Mouse (Mus musculus) adrenal gland, postnatal 25 days (tissue): Measurements from ENCODE around the gene Tfe3. TPM values are rescaled to one million over a fixed set of nuclear protein-coding genes. Genes with fewer than 3 reads are reported as not detected.
A peak's percentile ranks its signal among the peaks of the same experiment; 100 is the strongest.
"Not testable (repeated sequence)": the region's sequence is repeated elsewhere in the genome, so short reads cannot be mapped to it uniquely, and the experiment has no call there.

ENCODE experiments used
- DNase-seq: peaks from one replicate; pipeline ENCODE4 v3.0.0; 2021; ENCODE audit warnings: mixed read lengths
- long read RNA-seq: library from polyadenylated mRNA; stranded (forward); transcript quantifications from one replicate; pipeline ENCODE4 v2.0.0, GENCODE M21; 2021
- total RNA-seq: library from RNA; stranded (reverse); gene quantifications from 2 replicates; pipeline ENCODE4 v1.2.3, GENCODE M21; 2021

The Tfe3 gene
- 40.7 and 45.0 TPM in 2 replicates for total RNA-seq
- long read RNA-seq, partial matches to known transcripts: 9 of 16 reads
- long read RNA-seq, other reads (novel, unspliced or antisense): 2 of 16 reads

DNA sequence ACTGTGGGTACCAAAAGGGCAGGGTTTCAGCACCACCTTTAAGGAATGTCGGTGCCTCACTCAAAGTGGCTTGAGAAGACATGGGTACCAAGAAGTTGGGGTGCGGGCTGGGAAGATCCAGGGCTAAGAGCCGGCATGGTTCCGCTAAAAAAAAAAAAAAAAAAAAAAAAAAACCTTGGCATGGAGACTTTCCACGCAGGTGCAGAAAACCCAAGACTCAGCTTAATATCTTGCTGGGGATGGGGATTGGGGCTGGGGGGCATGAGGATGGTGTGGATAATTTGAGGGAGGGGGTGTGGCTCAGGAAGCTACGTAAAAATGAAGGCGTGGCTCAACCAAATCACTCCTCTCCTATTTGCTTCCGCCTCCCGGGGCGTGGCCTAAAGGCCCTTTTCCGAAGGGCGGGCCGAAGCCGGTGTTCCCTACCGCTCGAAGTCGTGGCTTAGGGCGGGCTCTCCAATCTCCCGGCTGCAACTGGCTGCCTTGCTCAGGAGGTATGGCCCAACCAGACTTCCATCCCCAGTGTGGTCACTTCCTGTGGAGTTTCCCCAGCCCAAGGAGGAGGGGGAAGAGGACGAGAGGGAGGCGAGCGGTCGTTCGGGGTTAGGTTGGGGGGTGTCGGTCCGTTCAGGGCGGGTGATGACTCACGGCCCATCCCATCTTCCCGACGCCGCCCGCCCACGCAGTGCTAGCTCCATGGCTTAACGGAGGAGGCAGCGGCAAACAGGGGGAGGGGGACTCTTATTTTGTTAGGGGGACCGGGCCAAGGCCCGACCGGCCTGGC, at the start of gene Tfe3:
Tfe3 (plus strand) TSS at position 424 of the 784 bp plus-strand sequence.
- DNase-seq: peak; percentile 86

GRCm38 (mm10) chrX:7713764-7714134, 48.6 kb upstream of the Tfe3 start:
- DNase-seq: not testable (repeated sequence)

DNA sequence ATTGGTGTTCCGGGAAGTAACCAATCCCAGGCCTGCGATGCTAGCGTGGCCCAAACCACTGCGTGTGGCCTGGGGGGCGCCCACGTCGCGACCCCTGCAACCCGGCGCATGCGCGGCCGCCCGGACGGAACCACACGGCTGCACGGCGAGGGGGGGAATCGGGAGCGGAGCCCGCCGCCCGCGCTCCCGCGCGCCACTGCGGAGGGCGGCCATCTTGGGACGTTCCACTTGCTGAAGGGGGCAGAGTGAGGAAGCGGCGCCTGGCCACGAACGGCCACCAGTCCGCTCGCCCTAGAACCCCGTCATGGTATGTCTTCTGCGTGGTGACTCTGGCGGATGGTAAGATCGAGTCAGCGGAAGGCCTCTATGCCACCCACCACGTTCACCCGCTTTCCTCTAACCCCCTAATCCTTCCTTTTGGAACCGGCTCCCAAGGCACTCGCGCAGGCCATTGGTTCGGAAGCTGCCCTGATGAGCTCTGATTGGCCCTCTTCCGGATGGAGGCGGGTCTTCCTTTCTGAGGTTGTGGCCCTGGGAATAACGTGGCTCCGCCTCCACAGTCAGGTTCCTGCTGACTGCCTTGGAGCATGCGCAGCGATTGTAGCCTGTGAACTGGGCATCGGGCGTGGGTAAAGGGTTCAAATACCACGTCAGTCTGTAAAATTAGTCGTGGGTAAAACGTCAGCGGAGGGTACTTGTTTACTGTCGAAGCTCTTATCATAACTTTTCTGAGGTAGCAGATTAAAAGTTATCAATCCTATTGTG, 48.0 kb upstream of the Tfe3 start, which contains the start of gene Wdr45:
Wdr45 (plus strand) TSS at position 199 of the 765 bp plus-strand sequence.
- DNase-seq: peak; percentile 83

DNA sequence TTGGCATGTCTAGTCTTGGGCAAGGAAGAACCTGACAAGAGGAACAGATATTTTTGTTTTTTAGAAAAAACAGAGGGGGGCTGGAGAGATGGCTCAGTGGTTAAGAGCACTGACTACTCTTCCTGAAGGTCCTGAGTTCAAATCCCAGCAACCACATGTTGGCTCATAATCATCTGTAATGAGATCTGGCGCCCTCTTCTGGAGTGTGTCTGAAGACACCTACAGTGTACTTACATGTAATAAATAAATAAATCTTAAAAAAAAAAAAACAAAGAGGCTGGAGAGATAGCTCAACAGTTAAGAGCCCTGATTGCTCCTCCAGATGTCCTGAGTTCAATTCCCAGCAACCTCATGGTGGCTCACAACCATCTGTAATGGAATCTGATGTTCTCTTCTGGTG, 46.3 kb upstream of the Tfe3 start:
- DNase-seq: not testable (repeated sequence)

GRCm38 (mm10) chrX:7721514-7722281, 40.7 kb upstream of the Tfe3 start, which contains the start of gene Gm45208:
Gm45208 (plus strand) TSS chrX:7722245.
- DNase-seq: peak; percentile 51

DNA sequence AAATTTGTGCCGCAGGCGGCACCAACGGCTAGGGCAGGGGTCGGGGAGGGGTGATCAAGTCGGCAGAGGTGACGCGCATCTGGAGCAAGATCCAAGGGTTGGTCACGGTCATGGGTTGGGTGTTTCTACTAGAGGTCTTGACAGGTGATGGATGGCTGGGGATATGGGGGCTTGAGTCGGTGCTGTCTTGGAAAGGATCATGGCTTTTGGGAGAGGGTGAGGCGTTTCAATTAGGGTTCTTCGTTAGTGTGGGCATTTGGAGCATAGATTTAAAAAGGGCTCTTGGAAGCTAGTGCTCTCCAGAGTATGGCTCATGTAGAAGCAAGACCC, 40.1 kb upstream of the Tfe3 start:
- no peak for DNase-seq

- no peak for DNase-seq
Measured at GRCm38 (mm10) chrX:7722691-7723090, 39.7 kb upstream of the Tfe3 start.

GRCm38 (mm10) chrX:7724135-7724534, 38.2 kb upstream of the Tfe3 start:
- DNase-seq: no peak

DNA sequence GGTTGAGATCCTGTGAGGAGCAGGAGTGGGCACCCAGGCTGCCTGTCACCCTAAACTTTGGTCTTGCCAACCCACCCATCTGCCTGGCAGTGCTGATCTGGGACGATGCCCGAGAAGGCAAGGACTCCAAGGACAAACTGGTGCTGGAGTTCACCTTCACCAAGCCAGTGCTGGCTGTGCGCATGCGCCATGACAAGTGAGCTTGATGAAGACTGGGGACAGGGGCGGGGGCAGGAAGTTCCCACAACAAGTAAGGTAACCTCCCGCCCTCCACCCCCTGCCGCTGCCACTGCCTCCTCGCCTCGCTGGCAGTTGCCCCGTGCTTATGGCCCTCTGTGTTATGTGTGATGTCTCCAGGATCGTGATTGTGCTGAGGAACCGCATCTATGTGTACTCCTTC, 36.5 kb upstream of the Tfe3 start:
- DNase-seq: no peak

DNA sequence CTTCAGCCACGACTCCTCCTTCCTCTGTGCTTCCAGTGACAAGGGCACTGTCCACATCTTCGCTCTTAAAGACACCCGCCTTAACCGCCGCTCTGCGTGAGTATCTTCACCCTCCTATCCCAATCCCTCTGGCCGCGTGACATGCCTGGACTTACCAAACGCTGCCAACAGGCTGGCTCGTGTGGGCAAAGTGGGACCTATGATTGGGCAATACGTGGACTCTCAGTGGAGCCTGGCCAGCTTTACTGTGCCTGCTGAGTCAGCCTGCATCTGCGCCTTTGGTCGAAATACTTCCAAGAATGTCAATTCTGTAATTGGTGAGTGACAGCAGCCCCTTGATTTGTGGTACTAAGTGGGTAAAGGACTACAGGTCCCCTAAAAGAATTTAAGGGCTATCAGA, 35.2 kb upstream of the Tfe3 start:
- peak; percentile 24 for DNase-seq

GRCm38 (mm10) chrX:7728215-7728921, 34.0 kb upstream of the Tfe3 start, which contains the start of gene Praf2:
Praf2 (plus strand) TSS chrX:7728439.
- DNase-seq: peak; percentile 71

- DNase-seq: no peak
Measured at GRCm38 (mm10) chrX:7728922-7729265, 33.5 kb upstream of the Tfe3 start.

- DNase-seq: peak; percentile 71
Measured at GRCm38 (mm10) chrX:7733571-7734156, 28.7 kb upstream of the Tfe3 start.

DNA sequence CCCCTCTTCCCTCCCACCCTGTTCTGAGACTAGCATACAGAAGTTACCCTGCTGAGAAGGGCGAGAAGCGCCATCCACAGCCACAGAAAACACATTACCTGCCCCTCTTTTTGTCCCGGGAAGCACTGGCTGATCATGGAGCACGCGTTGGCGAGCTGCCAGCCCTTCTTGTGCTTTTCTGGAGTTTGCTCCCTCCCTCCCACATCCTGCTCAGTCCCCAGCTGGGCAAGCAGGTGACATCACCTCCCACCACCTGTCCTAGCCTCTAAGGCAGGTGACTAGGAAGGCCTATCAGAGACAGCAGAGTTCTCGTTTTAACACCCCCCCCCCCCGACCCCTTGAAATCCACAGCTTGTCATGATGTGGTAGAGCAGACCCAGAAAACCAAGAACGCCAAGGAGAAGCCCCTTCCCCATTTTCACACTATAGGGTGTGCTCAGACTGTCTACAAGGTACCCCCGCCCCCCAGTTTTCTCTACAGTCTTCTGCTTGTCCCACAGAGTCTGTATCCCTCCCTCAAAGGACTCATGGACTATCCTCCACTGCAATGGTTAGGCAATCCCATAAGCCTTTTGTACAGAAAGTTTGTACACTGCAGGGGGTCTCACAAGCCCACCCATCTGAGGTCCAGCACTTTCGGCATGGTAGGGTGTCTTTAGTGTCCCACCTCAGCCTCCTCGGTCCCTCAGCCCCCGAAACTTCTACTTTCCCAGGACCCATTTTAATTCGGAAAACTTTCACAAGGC, 22.9 kb upstream of the Tfe3 start:
- DNase-seq: no peak

DNA sequence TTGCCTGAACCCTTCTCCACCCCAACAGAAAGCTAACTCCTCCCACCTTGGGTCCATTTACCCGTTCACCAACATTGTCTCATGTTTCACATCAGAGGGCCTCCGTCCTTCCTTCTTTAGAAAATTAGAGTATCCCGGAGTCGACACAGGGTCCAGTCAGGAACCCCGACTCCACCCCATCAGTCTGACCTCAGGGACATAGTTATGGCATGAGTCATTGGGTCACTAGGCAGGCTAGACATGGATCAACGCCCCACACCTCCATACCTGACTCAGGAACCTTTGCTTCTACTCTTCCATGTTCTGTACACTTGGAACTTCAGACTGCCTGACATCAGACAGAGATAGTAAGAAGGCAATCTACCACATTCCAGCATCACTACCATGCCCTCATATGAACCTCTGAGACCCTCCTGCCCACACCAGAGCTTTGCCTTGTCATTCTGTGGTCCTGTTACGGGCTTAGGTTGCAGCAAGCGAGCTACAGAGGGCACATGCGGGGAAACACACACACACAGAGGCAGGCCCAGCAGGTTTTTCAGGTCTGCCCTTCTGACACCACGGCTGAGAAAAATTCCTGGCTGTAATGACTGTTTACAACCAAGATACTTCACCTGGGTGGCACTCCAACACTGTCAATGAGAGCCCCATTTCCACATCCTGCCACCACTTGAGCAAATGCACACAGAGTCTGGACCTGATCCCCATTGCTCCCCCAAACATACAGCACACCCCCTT, 22.1 kb upstream of the Tfe3 start:
- no peak for DNase-seq

DNA sequence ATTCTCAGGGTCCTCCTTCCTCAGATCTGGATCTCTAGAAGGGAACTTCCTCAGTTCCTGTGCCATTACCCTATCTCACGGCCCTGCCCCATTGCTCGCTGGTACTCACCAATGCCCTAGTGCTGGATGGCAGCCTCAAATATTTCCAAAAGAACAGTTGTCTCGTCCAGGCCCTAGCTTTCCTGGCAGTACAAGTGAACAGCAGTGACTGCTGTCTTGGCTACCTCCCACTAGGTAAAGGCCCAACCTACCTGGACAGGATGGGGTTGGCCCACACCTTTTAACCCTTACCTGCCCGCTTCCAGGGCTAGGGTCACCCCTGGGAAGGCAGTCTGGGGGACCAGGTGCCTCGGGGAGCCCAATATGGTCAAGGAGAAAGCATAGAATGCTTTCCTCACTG, 21.3 kb upstream of the Tfe3 start:
- DNase-seq: no peak

- no peak for DNase-seq
Measured at GRCm38 (mm10) chrX:7743470-7743869, 18.9 kb upstream of the Tfe3 start.

GRCm38 (mm10) chrX:7744940-7745339, 17.4 kb upstream of the Tfe3 start:
- no peak for DNase-seq

DNA sequence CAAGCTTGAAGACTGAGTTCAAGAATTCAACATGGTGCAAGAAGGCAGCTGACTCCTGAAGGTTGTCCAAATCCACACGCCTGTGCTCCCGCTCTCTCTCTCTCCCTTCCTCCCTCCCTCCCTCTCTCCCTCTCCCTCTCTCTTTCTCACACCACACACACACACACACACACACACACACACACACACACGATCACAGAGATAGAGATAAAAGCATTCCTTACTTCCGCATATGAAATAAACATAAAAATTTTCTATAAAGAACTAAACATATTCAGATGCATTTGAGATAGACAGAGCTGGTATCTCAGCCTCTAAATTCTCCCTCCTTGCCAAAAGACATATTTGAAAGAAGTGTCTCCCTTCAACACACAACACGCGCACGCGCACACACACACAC, 16.9 kb upstream of the Tfe3 start:
- DNase-seq: no peak
